Mouse (Mus musculus): Measurements from ENCODE around the gene Trp53rkb.
"Not testable (repeated sequence)": the region's sequence is repeated elsewhere in the genome, so short reads cannot be mapped to it uniquely, and the experiment has no call there.

Trp53rkb gene

DNA sequence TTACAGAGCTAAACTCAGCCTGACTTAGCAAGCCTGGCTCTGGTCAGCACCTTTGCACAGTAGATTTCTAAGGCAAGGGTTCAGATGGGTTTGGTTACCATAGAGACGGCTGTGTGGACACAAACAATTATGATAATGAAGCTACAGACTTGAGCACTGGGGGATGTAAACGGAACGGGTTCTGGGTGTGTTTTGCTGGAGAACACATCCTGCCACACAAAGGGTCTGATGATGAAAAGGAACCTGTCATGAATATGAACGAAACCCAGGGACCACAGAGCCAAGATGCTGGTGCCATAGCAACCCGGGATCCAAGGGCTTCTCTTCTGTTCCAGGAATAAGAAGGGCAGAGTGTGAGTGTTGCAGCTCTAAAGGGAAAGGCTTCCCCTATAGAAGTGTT, at the start of gene Trp53rkb:
Gene Trp53rkb, plus strand, starts transcription at position 177 of the 400 bp plus-strand sequence.
- DNase-seq = no peak

DNA sequence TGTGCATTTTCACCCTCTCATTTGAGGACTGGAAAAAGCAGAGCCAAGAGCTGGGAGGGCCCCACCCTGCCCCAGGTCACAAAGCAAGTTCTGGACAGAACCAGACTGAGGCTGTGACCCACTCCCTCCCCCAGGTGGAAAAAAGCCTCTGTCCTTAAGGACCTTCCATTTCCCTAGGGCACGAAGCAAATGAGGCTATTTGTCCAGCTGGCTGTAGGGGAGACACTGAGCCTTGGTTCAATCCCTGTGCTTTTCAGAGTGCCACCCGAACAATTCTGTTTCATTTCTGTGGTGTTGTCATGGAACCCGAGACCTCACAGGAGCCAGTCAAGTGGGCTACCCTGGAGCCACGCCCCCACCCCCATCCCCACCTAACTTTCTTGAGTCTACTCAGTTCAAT, 48.8 kb upstream of the Trp53rkb start:
- no peak for DNase-seq

DNA sequence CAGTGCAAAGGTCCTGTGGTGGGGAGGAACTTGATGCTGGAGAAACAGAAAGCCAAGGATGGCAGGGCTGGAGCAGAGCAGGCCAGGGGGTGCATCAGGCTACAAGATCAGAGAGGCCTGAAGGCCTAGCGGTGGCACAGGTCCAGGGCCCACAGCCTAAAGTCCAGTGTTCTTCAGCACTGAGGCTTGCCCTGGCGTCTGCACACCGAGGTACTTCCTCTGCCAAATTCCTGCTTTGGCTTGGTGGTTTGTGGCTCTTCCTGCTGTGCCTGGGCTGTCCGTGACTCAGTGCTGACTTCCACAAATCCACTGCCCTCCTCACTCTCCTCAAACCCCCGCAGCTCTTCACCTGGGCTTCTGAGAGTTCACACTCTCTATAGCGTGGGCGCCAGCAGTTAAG, 47.9 kb upstream of the Trp53rkb start:
- no peak for DNase-seq

DNA sequence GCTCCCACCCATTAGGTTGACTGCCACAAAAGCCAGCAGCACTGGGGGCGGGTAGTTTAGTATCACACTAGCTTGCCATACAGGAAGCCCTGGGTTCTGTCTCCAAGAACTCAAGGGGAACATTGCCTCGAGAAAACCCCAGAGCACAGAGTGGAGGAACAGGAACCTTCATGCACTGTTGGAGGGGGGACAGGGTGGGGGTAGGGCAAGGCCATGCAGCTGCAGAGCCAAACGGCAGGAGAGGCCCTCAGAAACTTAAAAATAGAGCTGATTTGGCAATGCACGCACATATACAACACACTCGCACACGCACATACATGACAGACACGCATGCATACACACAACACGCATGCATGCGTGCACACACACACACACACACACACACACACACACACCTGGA, 46.5 kb upstream of the Trp53rkb start:
- DNase-seq = no peak

DNA sequence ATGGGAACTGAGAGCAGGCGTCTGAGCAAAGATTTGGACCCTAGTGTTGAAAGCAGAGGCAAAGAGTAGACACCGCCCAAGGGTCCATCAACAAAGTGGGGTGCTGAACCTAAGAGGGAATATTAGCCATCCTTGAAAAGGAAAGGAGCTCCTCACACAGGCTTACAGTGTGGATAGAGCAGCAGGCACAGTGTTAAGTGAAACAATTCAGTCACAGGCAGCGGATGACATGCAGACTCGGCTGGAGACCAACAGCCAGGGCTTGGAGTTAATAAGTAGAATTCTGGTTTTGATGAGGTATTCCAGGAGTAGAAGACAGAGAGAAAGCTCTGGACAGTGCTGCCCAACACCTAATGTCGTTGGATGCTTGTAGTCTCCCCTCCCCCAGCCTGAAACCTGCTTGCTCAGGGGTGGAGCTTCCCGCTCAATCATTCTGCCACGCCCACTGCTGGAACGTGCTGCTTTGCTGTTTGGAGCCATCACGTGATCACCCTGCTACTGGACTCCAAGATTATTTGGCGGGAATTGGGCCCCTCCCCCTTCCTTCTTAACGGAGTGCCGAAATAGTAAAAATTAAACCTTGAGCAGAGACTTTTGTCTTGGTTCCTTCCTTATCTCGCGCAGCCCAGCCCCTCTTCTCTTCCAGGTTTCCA, 45.9 kb upstream of the Trp53rkb start:
- DNase-seq = not testable (repeated sequence)

DNA sequence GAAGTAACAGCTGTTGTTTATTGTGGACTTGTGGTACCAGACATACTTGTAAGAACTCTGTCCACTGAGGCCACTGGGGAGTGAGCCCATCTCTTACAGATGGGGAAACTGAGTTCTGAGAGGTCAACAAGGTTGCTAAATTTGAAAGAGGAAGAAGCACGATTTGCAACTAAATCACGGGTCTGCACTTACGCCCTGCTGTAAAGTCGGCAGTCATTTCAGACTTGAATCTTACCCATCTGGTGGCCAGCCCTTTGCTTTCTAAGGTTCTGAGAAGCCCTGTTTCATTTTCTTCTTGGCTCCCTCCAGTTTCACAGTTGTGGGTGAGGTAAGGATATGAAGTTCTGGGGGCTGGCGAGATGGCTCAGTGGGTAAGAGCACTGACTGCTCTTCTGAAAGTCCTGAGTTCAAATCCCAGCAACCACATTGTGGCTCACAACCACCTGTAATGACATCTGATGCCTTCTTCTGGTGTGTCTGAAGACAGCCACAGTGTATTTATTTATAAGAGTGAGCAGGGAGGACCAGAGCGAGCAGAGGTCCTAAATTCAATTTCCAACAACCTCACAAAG, 41.6 kb upstream of the Trp53rkb start:
- no peak for DNase-seq

DNA sequence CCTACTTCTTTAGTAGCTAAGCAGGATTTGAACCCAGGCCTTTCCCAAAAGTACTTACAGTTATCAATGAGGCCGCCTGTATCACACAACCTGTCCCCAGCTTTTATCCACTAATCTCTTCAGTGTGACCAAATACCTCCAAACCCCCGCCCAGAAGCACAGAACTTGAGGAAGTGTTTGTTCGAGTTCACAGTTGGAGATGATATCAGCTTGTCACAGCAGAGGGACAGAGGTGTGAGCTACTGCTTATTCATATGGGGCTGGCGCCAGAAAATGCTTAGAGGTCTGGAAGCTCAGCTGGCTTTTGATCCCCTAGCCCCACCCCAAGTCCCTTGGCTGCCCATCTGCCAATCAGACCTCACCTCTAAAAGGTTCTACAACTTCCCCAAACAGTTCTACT, 38.1 kb upstream of the Trp53rkb start:
- no peak for DNase-seq

DNA sequence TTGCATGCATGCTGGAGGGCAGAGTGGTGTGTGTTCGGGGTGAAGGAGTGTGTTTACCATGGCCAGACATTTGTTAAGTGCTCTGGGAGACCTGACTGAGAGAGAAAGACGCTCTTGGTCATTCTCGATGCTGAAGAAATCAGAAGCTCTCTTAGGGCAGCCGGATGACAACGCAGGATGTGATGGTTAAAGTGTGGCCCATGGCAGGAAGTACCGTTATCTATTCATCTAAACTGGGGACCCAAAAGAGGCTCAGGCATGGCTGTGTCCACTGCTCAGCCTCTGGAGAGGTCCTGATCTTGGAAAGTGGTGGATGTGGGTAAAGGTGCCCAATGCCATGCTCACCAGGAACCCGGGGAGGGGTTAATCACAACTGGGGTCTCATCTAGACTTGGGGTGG, 37.6 kb upstream of the Trp53rkb start:
- no peak for DNase-seq

DNA sequence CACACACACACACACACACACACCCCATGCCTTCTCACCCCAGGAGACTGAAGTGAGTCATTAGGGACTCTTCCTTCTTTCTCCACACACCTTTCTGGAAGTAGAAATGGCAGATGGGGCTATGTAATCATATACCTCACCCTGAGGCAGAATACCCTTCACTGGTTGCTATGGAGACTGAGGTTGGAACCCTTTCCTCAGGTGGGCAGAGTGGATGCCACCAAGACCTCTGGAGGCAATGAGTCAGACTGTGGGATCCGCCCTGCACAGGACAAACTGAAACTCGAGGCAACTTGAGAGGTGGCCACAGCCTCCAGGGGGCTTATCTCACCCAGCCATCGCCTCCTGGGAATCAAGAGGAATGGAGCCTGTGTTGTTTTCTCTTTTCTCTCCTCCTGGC, 34.4 kb upstream of the Trp53rkb start:
- no peak for DNase-seq

DNA sequence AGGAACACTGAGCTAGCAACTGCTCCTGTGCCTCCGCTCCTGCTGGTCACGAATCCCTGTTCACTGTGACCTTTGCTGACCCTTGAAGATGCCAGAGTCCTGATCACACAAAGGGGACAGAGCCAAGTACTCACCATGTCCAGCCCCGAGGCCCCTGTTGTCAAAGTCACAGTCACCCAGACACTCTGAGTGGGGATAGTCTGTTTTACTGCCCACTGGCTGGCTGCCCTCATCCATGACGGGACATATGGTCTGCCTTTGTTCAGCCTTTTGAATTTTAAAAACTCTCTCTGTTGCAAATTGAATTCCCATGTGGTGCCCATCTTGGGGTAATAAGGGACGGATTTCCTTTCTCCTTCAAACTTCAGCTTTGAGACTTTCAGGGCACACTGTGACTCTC, 28.3 kb upstream of the Trp53rkb start:
- DNase-seq = no peak

DNA sequence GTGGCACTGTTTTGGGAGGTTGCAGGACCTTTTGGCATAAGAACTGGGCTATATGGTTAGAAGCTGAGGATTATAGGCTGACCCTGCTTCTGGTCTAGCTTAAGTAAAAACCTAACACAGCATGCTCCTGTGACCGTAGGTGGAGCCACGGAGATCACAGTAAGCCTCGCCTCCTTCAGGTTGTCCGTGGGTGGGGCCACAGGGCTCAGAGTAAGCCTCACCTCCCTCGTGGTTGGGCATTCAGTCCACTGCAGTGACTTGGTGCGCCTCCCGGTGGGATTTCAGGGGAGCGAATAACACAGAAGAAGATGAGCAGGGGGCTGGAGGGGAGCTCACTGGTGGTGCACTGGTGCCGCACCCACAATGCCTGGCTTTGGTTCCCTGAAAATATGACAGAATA, 24.7 kb upstream of the Trp53rkb start:
- DNase-seq = no peak

DNA sequence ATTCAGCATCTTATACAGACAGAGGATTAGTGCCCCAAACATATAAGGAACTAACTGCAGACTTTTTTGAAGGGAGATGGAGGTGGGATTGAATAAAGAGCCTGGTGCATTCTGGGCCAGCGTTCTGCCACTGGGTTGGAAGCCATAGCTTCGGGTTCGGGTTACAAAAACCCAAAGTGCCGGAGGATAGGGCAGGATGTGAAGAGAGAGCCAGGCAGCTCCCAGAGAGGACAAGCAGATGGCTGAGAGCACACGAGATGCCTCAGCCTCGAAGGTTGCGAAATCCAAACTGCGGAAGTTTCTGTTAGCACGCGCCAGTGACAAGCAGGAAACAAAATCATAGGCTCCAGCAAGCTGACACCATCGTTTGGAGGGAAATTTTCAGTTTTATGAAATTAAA, 20.9 kb upstream of the Trp53rkb start:
- DNase-seq = no peak

DNA sequence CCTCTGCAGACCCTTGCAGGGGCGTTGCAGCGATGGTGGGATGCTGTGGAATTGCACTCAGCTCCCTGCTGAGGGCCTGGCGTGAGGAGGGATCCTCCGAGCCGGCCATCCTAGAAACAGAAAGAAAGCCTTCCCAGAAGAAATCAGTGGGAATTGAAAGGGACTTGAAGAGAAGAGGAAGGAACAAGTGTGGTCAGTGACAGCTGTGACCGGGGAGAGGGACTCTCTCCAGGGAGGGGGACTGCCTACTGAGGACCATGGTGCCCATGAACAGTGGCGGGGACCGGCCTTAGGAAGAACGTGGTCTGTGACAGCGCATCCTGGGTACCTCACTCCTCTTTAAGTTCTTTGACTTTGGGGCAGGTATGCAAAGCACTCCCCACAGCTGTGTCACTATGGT, 18.7 kb upstream of the Trp53rkb start:
- no peak for DNase-seq

DNA sequence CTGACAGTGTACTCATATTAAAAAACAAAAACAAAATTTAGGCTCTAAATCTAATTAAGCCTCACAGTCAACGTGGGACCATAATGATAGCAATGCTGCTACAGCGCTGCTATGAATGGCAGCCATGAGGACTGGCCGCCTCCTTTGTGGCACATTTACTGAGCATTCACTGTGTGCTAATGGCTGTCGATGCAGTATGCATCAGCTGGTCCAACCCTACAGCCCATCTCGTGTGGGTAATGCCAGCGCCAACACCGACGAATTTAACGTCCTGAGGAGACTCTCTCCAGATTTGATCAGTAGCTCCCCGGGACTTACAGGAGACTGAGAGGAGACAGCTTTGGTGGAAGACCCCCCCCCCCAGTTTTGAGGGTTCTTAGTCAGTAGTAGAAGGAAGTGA, 18.1 kb upstream of the Trp53rkb start:
- no peak for DNase-seq

DNA sequence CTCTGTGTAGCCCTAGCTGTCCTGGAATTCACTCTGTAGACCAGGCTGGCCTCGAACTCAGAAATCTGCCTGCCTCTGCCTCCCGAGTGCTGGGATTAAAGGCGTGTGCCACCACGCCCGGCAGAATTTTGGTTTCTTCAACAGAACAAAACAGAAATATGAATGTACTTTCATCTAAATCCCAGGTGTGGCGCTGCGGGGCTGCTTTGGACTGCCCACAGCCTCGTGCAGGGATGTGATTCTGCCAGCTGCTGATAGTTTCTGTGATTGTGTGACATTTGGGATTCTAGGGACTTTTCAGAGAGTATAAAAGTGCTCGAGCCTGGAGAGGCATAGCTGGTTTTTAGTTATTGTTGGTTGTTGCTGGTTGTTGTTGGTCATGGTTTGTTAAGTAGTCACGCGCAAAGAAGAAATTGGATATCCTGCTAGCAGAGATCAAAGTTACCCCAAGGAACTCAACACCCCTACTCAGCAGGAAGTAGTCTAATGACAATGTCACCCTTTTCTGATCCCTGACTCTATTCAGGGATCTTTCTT, 16.9 kb upstream of the Trp53rkb start:
- no peak for DNase-seq

DNA sequence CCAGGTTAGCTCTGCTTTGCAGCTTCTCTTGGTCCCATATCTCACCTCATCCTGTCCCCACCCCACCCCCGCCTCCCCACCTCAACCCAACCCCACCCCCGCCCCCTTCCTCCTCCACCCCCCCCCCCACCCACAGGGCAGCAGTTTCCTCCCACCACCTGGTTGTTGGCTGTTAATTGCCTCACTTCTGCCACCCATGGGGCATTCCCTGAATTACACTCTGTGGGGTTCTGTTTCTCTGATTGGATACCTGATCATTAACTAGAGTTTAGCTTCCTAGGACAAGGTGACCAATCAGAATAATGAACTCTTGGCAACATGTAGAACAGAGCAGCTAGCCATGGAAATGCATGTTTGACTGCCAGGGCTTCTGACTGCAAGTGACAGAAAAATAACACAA, 16.1 kb upstream of the Trp53rkb start:
- DNase-seq = peak; percentile 56

DNA sequence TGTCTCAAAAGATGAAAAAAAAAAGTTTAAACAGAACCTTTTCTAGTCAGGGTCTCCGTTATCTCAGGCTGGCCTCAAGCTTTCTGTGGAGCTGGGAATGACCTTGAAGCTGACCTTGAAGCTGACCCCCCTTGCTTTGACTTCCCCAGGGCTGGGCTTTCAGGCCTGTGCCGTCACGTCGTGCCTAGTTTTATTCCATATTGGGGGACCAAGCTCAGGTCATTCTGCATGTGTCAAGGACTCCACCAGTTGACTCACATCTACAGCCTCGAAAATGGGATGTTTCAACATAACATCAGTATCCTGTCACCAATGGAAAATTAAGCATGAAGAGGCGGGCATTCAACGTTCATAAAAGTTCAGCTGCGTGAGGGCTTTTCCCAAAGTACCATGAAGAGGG, 12.4 kb upstream of the Trp53rkb start:
- no peak for DNase-seq

DNA sequence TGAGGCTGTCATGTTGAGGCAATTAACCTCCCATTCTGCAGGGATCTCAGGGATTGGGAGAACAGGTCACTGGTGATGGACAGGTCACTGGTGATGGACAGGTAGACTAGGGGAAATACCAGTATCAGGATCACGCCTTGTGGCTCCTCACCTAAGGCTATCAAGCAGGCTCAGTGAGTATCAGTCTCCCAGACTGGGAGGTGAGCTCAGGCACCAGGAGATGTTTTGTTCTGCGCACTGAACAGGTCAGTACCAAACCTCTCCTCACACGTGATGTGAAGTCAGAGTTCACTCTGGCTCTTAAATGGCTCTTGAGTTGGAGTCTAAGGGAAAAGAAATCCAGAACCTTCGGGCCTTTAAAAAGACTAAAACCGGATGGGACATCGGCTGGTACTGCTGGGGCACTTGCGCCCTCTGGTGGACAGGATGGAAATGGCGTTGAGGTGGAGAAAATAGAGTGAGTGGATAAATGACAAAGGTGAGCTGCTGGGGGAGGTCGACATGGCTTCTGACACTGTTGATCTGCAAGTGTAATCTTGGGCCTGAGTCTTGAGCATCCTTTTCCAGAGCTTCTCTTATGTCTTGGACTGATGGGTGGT, 11.3 kb upstream of the Trp53rkb start:
- peak; percentile 82 for DNase-seq

DNA sequence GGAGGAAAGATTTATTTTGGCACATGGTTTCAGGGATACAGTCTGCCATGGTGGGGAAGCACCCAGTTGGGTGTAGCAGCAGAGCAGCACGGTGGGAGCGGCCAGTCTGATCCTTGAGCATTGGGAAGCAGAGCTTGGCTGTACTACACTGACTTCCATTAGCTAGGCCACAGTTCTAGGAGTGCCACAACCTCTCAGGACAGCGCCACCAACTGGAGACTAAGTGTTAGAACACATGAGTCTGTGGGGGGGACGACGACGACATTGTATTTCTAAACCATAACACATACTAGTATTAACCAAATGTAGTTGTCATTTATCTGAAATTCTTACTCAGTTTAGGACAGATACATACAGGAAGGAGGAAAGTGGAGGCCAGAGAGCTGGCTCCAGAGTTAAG, 8.0 kb upstream of the Trp53rkb start:
- no peak for DNase-seq

DNA sequence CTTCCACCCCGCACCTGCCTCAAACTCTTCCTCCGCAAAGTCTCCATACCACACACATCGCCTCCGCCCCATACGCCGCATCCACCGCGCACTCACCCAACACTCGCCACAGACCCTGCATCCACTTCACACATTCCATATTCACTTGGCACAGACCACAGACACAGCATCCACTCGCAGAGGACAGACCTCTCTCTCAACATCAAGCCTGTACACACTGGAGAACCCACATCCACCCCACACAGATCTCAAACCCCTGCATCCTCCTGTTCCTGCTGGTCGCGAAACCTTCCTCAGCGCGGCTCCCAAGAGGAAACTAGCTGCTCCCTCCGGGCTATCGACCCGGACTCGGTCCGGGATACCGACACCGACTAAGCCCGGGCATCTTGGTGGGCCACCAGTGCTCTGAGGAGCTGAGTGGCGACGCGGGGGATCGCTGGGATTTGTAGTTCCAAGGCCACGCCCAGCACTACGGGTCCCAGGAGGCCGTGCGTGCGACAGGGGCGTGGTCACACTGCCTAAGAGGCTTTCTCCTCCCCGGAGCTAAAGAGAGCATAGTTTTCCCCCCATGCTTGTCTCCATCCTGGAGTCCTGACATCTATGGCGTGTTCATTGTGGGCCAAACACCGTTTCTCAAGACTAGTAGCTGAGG, 5.9 kb upstream of the Trp53rkb start:
- DNase-seq = peak; percentile 89

DNA sequence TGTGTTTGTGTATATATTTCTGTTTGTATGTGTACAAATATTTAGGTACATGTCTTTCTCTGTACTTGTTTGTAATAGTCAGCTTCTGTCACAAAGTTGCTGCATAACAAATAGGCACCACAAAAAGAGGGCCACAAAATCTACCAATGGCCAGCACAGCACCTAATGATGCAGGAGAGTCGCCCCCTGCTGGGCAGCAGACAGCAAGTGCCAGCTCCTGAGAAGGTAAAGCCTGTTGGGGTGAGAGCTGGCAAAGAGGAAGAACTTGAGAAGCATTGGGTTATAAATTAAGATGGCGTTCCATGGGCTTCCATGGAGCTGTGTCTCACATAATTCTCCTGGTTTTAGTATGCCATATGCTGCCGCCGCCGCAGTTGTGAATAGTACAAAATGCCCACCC, 593 bp upstream of the Trp53rkb start:
- DNase-seq = no peak

DNA sequence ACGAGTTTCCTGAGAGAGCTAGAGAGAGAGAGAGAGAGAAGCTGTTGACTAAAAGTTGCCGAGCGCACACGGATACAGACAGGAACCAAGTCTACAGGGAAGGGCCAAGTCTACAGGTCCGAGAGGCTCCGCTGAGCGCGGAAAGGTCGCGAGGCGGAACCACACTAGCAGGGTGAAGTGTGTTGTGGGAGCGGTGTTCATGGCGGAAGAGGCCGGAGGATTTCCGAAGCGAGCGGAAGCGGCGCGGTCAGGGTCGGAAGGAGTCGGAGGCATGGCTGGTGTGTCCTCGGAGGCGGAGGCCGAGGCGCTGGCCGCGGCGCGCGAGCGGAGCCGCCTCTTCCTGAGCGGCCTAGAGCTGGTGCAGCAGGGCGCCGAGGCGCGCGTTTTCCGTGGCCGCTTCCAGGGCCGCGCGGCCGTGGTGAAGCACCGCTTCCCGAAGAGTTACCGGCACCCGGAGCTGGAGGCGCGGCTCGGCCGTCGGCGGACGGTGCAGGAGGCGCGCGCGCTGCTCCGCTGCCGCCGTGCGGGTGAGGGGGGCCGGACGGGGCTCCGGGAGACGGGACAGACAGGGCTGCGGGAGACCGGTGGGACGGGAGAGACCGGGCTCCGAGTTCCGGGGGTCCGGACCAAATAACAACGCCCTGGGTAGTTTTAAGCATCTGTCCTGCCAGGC, 1.3 kb downstream of the Trp53rkb start:
- peak; percentile 82 for DNase-seq
